10 mouse cellular contexts compared by ENCODE assay signal in the genomic region with DNA sequence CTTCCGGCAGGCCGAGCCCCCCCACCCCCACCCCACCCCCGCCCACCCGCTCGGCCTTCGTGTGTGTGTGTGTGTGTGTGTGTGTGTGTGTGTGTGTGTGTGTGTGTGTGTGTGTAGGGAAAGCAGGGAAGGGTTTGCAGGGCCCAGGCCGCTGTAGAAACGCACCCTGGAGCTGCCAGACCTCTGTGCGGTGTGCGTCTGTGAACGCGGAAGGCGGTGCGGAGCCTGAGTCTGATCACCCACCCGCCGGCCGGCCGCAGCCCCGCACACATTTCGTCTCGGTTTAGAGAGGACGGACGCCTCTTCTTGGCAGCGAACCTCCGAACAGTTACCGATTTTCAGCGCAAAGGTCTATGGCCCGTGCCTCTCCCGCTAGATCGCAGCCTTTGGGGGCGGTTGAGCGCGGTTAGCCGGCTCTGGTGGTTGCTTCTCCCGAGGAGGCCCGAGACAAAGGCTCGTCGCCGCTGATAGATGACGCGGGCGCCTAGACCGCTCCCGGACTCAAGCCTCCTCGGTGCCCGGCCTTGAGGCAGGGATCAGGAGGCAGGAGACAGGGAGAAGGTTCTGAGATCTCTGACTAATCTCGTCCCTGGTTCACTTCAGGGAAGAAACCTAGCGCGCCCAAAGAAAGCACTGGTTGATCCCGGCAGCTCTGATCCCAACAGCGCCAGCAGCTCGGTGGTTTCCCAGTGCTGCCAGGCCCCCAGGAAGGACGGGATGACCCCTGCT. TPM values are rescaled to one million over a fixed set of nuclear protein-coding genes. Genes with fewer than 3 reads are reported as not detected.
DNase-seq lines count a peak whose midpoint lies in the region; ATAC-seq and TF ChIP-seq lines count a peak whose summit lies in the region.
"Had no signal": no experiment of that assay in that cellular context is flagged by ENCODE, and none has a peak within 500 bp of the region (broad histone marks: within the 10 kb centered on the region; RNA-seq: fewer than 3 reads in every experiment).

No protein-coding gene starts in this region.

- H3K9ac ChIP-seq in kidney, embryonic 16.5 days (replicated peaks; ENCODE audit: low read length) = peak overlapping the region; percentile 63
- no peak overlapping the region for H3K9ac ChIP-seq in midbrain, embryonic 14.5 days (replicated peaks; ENCODE audit: low read length)

- peaks cover 15% of the 10 kb centered on the region for H3K4me1 ChIP-seq in kidney, embryonic 16.5 days (ENCODE audit: insufficient read depth, low read length)
- H3K4me1 ChIP-seq in midbrain, embryonic 14.5 days (ENCODE audit: control insufficient read depth, insufficient read depth, low read length) = no peaks in the 10 kb centered on the region

- in situ Hi-C loops in Patski (cut with MboI; ENCODE audit: low pct_unique_long_range_greater_than_20kb) = no loop called here

- under 1% methylated on average over 49 of the region's 53 CpGs for WGBS in kidney, embryonic 16.5 days
- under 1% methylated on average over 51 of the region's 53 CpGs for WGBS in midbrain, embryonic 14.5 days

- intact Hi-C loops in gastrocnemius, postnatal 14 days (cut with DNase I; ENCODE audit: low total_unique reads) = no loop called here

- POLR2A ChIA-PET in Patski (lab: Charles Lee) = interaction anchor here (0.6 kb wide), 1 partner anchor 161 kb away, joined by 3 read pairs; no protein-coding TSS in a partner anchor

- no peaks in the 10 kb centered on the region for H3K36me3 ChIP-seq in kidney, embryonic 16.5 days (ENCODE audit: insufficient read depth, low read length)
- H3K36me3 ChIP-seq in midbrain, embryonic 14.5 days (ENCODE audit: control insufficient read depth, insufficient read depth, low read length) = no peaks in the 10 kb centered on the region

- CTCF ChIA-PET in Patski (lab: Charles Lee) = no interaction called here

- no peaks in the 10 kb centered on the region for H3K9me3 ChIP-seq in kidney, embryonic 16.5 days (ENCODE audit: low read length)
- no peaks in the 10 kb centered on the region for H3K9me3 ChIP-seq in midbrain, embryonic 14.5 days (ENCODE audit: control insufficient read depth, low read length)

- TF ChIP-seq CTCF in Patski (IDR thresholded peaks at IDR 0.05) = no peak

- peak overlapping the region; percentile 60 for H3K4me2 ChIP-seq in kidney, embryonic 16.5 days (replicated peaks; ENCODE audit: low read depth, low read length)
- peak overlapping the region; percentile 33 for H3K4me2 ChIP-seq in midbrain, embryonic 14.5 days (ENCODE audit: low read length)

- no peak for DNase-seq in kidney, adult 18-20 months
- DNase-seq in Patski (ENCODE audit: low read depth, low spot score) = no peak
- peak; percentile 77 for DNase-seq in gastrocnemius, postnatal 14 days
- DNase-seq in midbrain, embryonic 14.5 days = no peak
- DNase-seq in ovary, postnatal 10 days (ENCODE audit: low spot score) = no peak
- no peak for DNase-seq in B cell, adult 2 months
- DNase-seq: cerebellum, postnatal 25 days had no signal

- ATAC-seq in kidney, embryonic 16.5 days (ENCODE audit: low FRiP score, low TSS enrichment) = peak; percentile 71; the same call in 1 of the 2 replicates
- ATAC-seq in Patski = peak; percentile 24
- ATAC-seq in midbrain, embryonic 14.5 days (ENCODE audit: low FRiP score, low TSS enrichment) = no peak
- ATAC-seq in erythroblast, adult 5-6 weeks (replicated peaks; ENCODE audit: low FRiP score, poor library complexity, severe bottlenecking) = no peak

- H3K27me3 ChIP-seq in kidney, embryonic 16.5 days (ENCODE audit: insufficient read depth, low read length) = peaks cover 97% of the 10 kb centered on the region
- peaks cover 11% of the 10 kb centered on the region for H3K27me3 ChIP-seq in Patski
- peaks cover 99% of the 10 kb centered on the region for H3K27me3 ChIP-seq in midbrain, embryonic 14.5 days (ENCODE audit: control insufficient read depth, insufficient read depth, low read length)

- peak overlapping the region; percentile 41 for H3K4me3 ChIP-seq in kidney, embryonic 16.5 days (ENCODE audit: low read length)
- no peak overlapping the region; the same call in 1 of the 2 replicates for H3K4me3 ChIP-seq in midbrain, embryonic 14.5 days (replicated peaks; ENCODE audit: low read depth, low read length)

- H3K27ac ChIP-seq in kidney, embryonic 16.5 days (ENCODE audit: low read length) = no peak overlapping the region
- no peak overlapping the region for H3K27ac ChIP-seq in midbrain, embryonic 14.5 days (replicated peaks; ENCODE audit: low read depth, low read length)

RNA-seq across cellular contexts. Expression of gene Hoxc12, which starts 6.3 kb away (rescaled TPM):
- not detected in 2 replicates for polyA plus RNA-seq in kidney, embryonic 16.5 days (2015; fragmentation: Nextera tagmentation; extraction: Ambion mirVana)
- polyA plus RNA-seq in Patski (2021) = not detected
- under 1 TPM in 1 of 2 experiments, not detected in 1; 0.22 TPM for total RNA-seq in gastrocnemius, postnatal 14 days (2021)
- polyA plus RNA-seq in midbrain, embryonic 14.5 days (2014; fragmentation: Nextera tagmentation; extraction: Ambion mirVana) = not detected in 2 replicates
- total RNA-seq in erythroblast, adult 5-6 weeks (2015; ENCODE audit: low replicate concordance) = not detected in 2 replicates
- total RNA-seq in erythroblast, adult 5-6 weeks (2017; ENCODE audit: low replicate concordance) = not detected in 2 replicates
- polyA plus RNA-seq: large intestine, adult 2 months had no signal

RNA-seq across cellular contexts. Expression of gene Hoxc11, which starts 11.3 kb away (rescaled TPM):
- polyA plus RNA-seq in kidney, embryonic 16.5 days (2015; fragmentation: Nextera tagmentation; extraction: Ambion mirVana) = 1.2 and 1.6 TPM in 2 replicates
- not detected for polyA plus RNA-seq in Patski (2021)
- total RNA-seq in gastrocnemius, postnatal 14 days (2021) = 1 to 10 TPM; 6.6 to 9.1 TPM
- polyA plus RNA-seq in midbrain, embryonic 14.5 days (2014; fragmentation: Nextera tagmentation; extraction: Ambion mirVana) = not detected in 2 replicates
- not detected in 2 replicates for total RNA-seq in erythroblast, adult 5-6 weeks (2015; ENCODE audit: low replicate concordance)
- total RNA-seq in erythroblast, adult 5-6 weeks (2017; ENCODE audit: low replicate concordance) = not detected in 2 replicates
- polyA plus RNA-seq: large intestine, adult 2 months had no signal

RNA-seq across cellular contexts. Expression of gene Hoxc13, which starts 22.0 kb away (rescaled TPM):
- not detected in 2 replicates for polyA plus RNA-seq in kidney, embryonic 16.5 days (2015; fragmentation: Nextera tagmentation; extraction: Ambion mirVana)
- polyA plus RNA-seq in Patski (2021) = 0.04 TPM
- not detected for total RNA-seq in gastrocnemius, postnatal 14 days (2021)
- polyA plus RNA-seq in midbrain, embryonic 14.5 days (2014; fragmentation: Nextera tagmentation; extraction: Ambion mirVana) = not detected in 2 replicates
- total RNA-seq in erythroblast, adult 5-6 weeks (2015; ENCODE audit: low replicate concordance) = not detected in 2 replicates
- total RNA-seq in erythroblast, adult 5-6 weeks (2017; ENCODE audit: low replicate concordance) = not detected in 2 replicates
- polyA plus RNA-seq: large intestine, adult 2 months had no signal

RNA-seq across cellular contexts. Expression of gene Hoxc10, which starts 23.7 kb away (rescaled TPM):
- polyA plus RNA-seq in kidney, embryonic 16.5 days (2015; fragmentation: Nextera tagmentation; extraction: Ambion mirVana) = 49.0 and 54.0 TPM in 2 replicates
- polyA plus RNA-seq in Patski (2021) = 4.5 TPM
- total RNA-seq in gastrocnemius, postnatal 14 days (2021) = 10 to 100 TPM; 47.9 to 48.0 TPM
- polyA plus RNA-seq in midbrain, embryonic 14.5 days (2014; fragmentation: Nextera tagmentation; extraction: Ambion mirVana) = not detected in 2 replicates
- not detected in 2 replicates for total RNA-seq in erythroblast, adult 5-6 weeks (2015; ENCODE audit: low replicate concordance)
- total RNA-seq in erythroblast, adult 5-6 weeks (2017; ENCODE audit: low replicate concordance) = not detected in 2 replicates

RNA-seq across cellular contexts. Expression of gene Hoxc5, which starts 24.3 kb away (rescaled TPM):
- 4.3 and 5.9 TPM in 2 replicates for polyA plus RNA-seq in kidney, embryonic 16.5 days (2015; fragmentation: Nextera tagmentation; extraction: Ambion mirVana)
- 0.56 TPM for polyA plus RNA-seq in Patski (2021)
- 1 to 10 TPM; 1.4 to 1.8 TPM for total RNA-seq in gastrocnemius, postnatal 14 days (2021)
- 0.12 TPM in 1 of 2 replicates, not detected in the other for polyA plus RNA-seq in midbrain, embryonic 14.5 days (2014; fragmentation: Nextera tagmentation; extraction: Ambion mirVana)
- total RNA-seq in erythroblast, adult 5-6 weeks (2015; ENCODE audit: low replicate concordance) = not detected in 2 replicates
- not detected in 2 replicates for total RNA-seq in erythroblast, adult 5-6 weeks (2017; ENCODE audit: low replicate concordance)

Comparison
In these comparisons a context has a peak if more than half of its experiments do, and no peak if none do; other contexts are left out.
1. ATAC-seq: peak in kidney, embryonic 16.5 days (single experiment) and Patski (single experiment); none in midbrain, embryonic 14.5 days (single experiment) and erythroblast, adult 5-6 weeks (single experiment).